Mouse (Mus musculus) spleen, postnatal 36 days (tissue): ENCODE data around the gene H2al1o.
"Not testable (repeated sequence)": the region's sequence is repeated elsewhere in the genome, so short reads cannot be mapped to it uniquely, and the experiment has no call there.

ENCODE experiments used
- DNase-seq, 2 experiments: peaks; one replicate each; pipeline ENCODE4 v3.0.0; 2022; ENCODE audit warnings: low spot score in 2 of 2, mixed read lengths in 1 of 2

H2al1o gene

GRCm38 (mm10) chrX:9572309-9572708, at the start of gene H2al1o:
Gene H2al1o, minus strand, starts transcription at chrX:9572409.
- not testable (repeated sequence) for DNase-seq

- DNase-seq: not testable (repeated sequence)
These were observed 25.8 kb upstream of the H2al1o start for GRCm38 (mm10) chrX:9598036-9598435.

- DNase-seq: no peak
These were observed 35.3 kb downstream of the H2al1o start for GRCm38 (mm10) chrX:9536881-9537280.
